In the genomic region with DNA sequence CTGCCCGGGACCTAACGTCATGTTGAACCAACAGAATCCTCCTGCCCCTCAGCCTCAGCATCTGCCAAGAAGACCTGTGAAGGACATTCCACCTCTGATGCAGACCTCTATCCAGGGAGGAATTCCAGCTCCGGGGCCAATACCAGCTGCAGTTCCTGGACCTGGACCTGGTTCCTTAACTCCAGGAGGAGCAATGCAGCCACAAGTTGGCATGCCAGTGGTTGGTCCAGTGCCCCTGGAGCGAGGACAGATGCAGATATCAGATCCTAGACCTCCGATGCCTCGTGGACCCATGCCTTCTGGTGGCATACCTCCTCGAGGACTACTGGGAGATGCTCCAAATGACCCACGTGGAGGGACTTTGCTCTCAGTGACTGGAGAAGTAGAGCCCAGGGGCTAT, we compare ENCODE assay signal across 8 mouse cellular contexts. TPM values are rescaled to one million over a fixed set of nuclear protein-coding genes. Genes with fewer than 3 reads are reported as not detected.
DNase-seq lines count a peak whose midpoint lies in the region; ATAC-seq and TF ChIP-seq lines count a peak whose summit lies in the region.

No protein-coding gene starts in this region.

- peak overlapping the region; percentile 82 for H3K4me2 ChIP-seq in forebrain, embryonic 15.5 days (replicated peaks)
- peak overlapping the region; percentile 88 for H3K4me2 ChIP-seq in limb, embryonic 14.5 days (replicated peaks; ENCODE audit: low read depth, low read length, severe bottlenecking)
- peak overlapping the region; percentile 83 for H3K4me2 ChIP-seq in stomach, embryonic 15.5 days

- peaks cover 32% of the 10 kb centered on the region for H3K36me3 ChIP-seq in forebrain, embryonic 15.5 days
- H3K36me3 ChIP-seq in limb, embryonic 14.5 days (ENCODE audit: control insufficient read depth, insufficient read depth, low read length), result peaks cover 31% of the 10 kb centered on the region
- peaks cover 16% of the 10 kb centered on the region for H3K36me3 ChIP-seq in stomach, embryonic 15.5 days

- H3K9ac ChIP-seq in forebrain, embryonic 15.5 days (replicated peaks), result peak overlapping the region; percentile 63; the same call in 1 of the 2 replicates
- no peak overlapping the region for H3K9ac ChIP-seq in limb, embryonic 14.5 days (ENCODE audit: low read depth, low read length, severe bottlenecking)
- no peak overlapping the region for H3K9ac ChIP-seq in stomach, embryonic 15.5 days

- ATAC-seq in forebrain, embryonic 15.5 days (replicated peaks), result no peak
- ATAC-seq in limb, embryonic 14.5 days (ENCODE audit: low FRiP score, low read depth), result no peak
- no peak for ATAC-seq in stomach, embryonic 15.5 days (ENCODE audit: insufficient read depth, low FRiP score, low read depth)

- H3K4me3 ChIP-seq in forebrain, embryonic 15.5 days, result peak overlapping the region; percentile 66
- peak overlapping the region; percentile 68 for H3K4me3 ChIP-seq in limb, embryonic 14.5 days (replicated peaks; ENCODE audit: low read length)
- H3K4me3 ChIP-seq in stomach, embryonic 15.5 days (replicated peaks), result peak overlapping the region; percentile 67

- H3K9me3 ChIP-seq in forebrain, embryonic 15.5 days, result no peaks in the 10 kb centered on the region
- H3K9me3 ChIP-seq in limb, embryonic 14.5 days (ENCODE audit: control insufficient read depth, low read length), result peaks cover 13% of the 10 kb centered on the region
- H3K9me3 ChIP-seq in stomach, embryonic 15.5 days, result no peaks in the 10 kb centered on the region

- peak; percentile 27 for DNase-seq in layer of hippocampus, adult 11-12 months (ENCODE audit: low spot score)
- DNase-seq in layer of hippocampus, postnatal 14 days (ENCODE audit: low spot score in 2 of 2), result no peak
- DNase-seq in cerebellum, adult 18-20 months, result peak; percentile 18 to 40
- DNase-seq in limb, embryonic 14.5 days (ENCODE audit: low spot score), result no peak
- DNase-seq in c-Kit-positive CD71-positive TER-119-positive erythroid progenitor cells, embryonic 14.5 days (ENCODE audit: low spot score), result no peak
- no peak for DNase-seq in ovary, adult 18-20 months (ENCODE audit: low spot score)

- H3K27ac ChIP-seq in forebrain, embryonic 15.5 days (replicated peaks), result no peak overlapping the region
- no peak overlapping the region for H3K27ac ChIP-seq in limb, embryonic 14.5 days (replicated peaks; ENCODE audit: low read depth, low read length)
- H3K27ac ChIP-seq in stomach, embryonic 15.5 days, result no peak overlapping the region

- H3K4me1 ChIP-seq in forebrain, embryonic 15.5 days, result peaks cover 24% of the 10 kb centered on the region
- peaks cover 4% of the 10 kb centered on the region for H3K4me1 ChIP-seq in limb, embryonic 14.5 days (ENCODE audit: control insufficient read depth, insufficient read depth, low read length)
- peaks cover 12% of the 10 kb centered on the region; the same call in 1 of the 2 replicates for H3K4me1 ChIP-seq in stomach, embryonic 15.5 days

- no peaks in the 10 kb centered on the region for H3K27me3 ChIP-seq in forebrain, embryonic 15.5 days
- no peaks in the 10 kb centered on the region for H3K27me3 ChIP-seq in limb, embryonic 14.5 days (ENCODE audit: control insufficient read depth, insufficient read depth, low read length)
- H3K27me3 ChIP-seq in stomach, embryonic 15.5 days (replicated peaks), result no peaks in the 10 kb centered on the region

- WGBS in forebrain, embryonic 15.5 days, result 97% methylated on average over 8 of the region's 8 CpGs
- WGBS in limb, embryonic 14.5 days, result 95% methylated on average over 8 of the region's 8 CpGs
- WGBS in stomach, embryonic 15.5 days, result 95% methylated on average over 8 of the region's 8 CpGs

- TF ChIP-seq POLR2A in limb, embryonic 14.5 days (IDR thresholded peaks at IDR 0.05; ENCODE audit: borderline replicate concordance, extremely low read depth, insufficient read depth, insufficient read length), result no peak

RNA-seq across cellular contexts. Expression of gene Cstf2t, which starts 1.1 kb away (rescaled TPM):
- total RNA-seq in layer of hippocampus, postnatal 14 days (2021), result 10 to 100 TPM; 66.4 to 66.8 TPM
- polyA plus RNA-seq in forebrain, embryonic 15.5 days (2015; fragmentation: Nextera tagmentation; extraction: Ambion mirVana), result 79.1 and 83.4 TPM in 2 replicates
- polyA plus RNA-seq in limb, embryonic 14.5 days (2012; rRNA removed), result 24.0 TPM in 2 replicates
- 35.2 and 41.1 TPM in 2 replicates for polyA plus RNA-seq in limb, embryonic 14.5 days (2014; fragmentation: Nextera tagmentation; extraction: Ambion mirVana)
- polyA plus RNA-seq in stomach, embryonic 15.5 days (2015; fragmentation: Nextera tagmentation; extraction: Ambion mirVana), result 39.4 and 43.5 TPM in 2 replicates

Comparison
In these comparisons a context has a peak if more than half of its experiments do, and no peak if none do; other contexts are left out.
1. DNase-seq: peak in layer of hippocampus, adult 11-12 months (single experiment) and cerebellum, adult 18-20 months (2 of 2); none in layer of hippocampus, postnatal 14 days (0 of 2), limb, embryonic 14.5 days (single experiment), c-Kit-positive CD71-positive TER-119-positive erythroid progenitor cells, embryonic 14.5 days (single experiment) and ovary, adult 18-20 months (single experiment).
2. Peak in every context shown above with its lines, with median percentiles within 50 percentile points of each other: H3K4me2 ChIP-seq and H3K4me3 ChIP-seq.